Mouse (Mus musculus) CH12.LX (cell line): ENCODE measurements around the gene Gm11559.
"Not testable (repeated sequence)": the region's sequence is repeated elsewhere in the genome, so short reads cannot be mapped to it uniquely, and the experiment has no call there.

Experiments
- CHD2 ChIP-seq: IDR thresholded peaks from 2 replicates; pipeline ENCODE4 v1.6.1; 2011; ENCODE audit warnings: low read length, improper control_type of control experiment
- CTCF ChIP-seq, 2 experiments: IDR thresholded peaks in 1 of 2; conservative IDR thresholded peaks in 1 of 2; 2 replicates each; pipeline ENCODE4 v1.5.1; 2011 to 2012; ENCODE audit warnings: low read depth in 2 of 2, low read length in 2 of 2, improper control_type of control experiment in 1 of 2, inconsistent platforms in 1 of 2, mild to moderate bottlenecking in 1 of 2, moderate library complexity in 1 of 2
- MAFK ChIP-seq: IDR thresholded peaks from 2 replicates; pipeline ENCODE4 v1.6.1; 2011; ENCODE audit warnings: low read length, improper control_type of control experiment; ENCODE audit not compliant: insufficient replicate concordance
- MAX ChIP-seq: IDR thresholded peaks from 2 replicates; pipeline ENCODE4 v1.6.1; 2011; ENCODE audit warnings: low read length, improper control_type of control experiment
- POLR2A ChIP-seq: IDR thresholded peaks from 2 replicates; pipeline ENCODE4 v1.6.1; 2011; ENCODE audit warnings: low read depth, mild to moderate bottlenecking, improper control_type of control experiment, low read length
- RAD21 ChIP-seq: IDR thresholded peaks from 2 replicates; pipeline ENCODE4 v1.6.1; 2011; ENCODE audit warnings: low read depth, mild to moderate bottlenecking, low read length, improper control_type of control experiment, moderate library complexity

GRCm38 (mm10) chr11:99873089-99873488 lies 8.8 kb downstream of the Gm11559 start, which contains the start of gene Krtap9-1:
- TF ChIP-seq CTCF (conservative IDR thresholded peaks at IDR 0.05 in 1 of 2, IDR thresholded peaks at IDR 0.05 in 1 of 2; ENCODE audit: low read depth in 2 of 2, low read length in 2 of 2); MAX; CHD2; MAFK; POLR2A; RAD21: not testable (repeated sequence)
